Mouse (Mus musculus) liver, adult (tissue): ENCODE data around the gene Hacd3.

Experiments used
- GATA4 ChIP-seq: IDR thresholded peaks from 2 replicates; pipeline ENCODE4 v1.6.1; 2014; ENCODE audit warnings: mild to moderate bottlenecking, low read length; ENCODE audit not compliant: insufficient replicate concordance

The Hacd3 gene

DNA sequence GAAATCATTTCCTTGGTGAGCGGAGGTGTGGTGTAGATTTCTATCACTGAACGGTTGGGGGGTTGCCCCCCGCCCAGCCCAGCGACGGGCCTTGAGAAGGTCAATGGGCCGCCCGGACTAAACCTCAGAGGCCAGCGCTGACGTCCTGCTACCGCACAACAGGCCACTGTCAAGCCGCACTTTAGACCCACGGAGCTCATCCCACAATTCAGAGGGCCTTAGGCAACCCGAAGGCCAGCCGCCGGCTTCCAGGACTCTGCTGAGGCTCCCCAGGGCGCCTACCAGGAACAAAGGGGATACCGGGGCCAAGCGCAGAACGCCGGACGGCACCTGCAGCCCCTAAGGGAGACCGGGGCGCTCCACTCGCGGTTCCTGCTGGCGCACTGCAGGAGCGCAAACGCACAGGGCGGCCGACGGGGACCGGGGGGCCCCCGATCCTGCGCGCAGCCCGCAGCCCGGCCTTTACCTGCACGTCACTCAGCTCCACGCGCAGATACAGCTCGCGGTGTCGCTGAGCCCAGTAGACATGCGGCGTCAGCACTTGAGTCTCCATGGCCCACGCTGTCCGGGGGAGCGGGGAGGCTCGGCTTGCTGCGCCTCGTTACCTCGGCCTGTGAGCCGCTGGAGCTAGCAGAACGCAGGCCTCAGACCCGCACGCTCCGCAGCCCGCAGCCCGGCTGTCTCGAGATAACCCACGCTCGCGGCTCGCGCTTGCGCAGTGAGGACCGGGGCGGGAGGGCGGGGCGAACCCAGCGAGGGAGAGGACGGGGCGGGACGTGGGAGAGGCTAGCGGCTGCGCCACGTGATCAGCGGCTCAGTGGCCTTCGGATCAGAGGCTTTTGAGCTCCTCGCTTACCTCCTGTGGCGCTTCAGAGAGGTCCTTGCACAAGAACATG, at the start of gene Hacd3:
Gene Hacd3 (minus strand): TSS at position 703 of the 896 bp plus-strand sequence.
- TF ChIP-seq GATA4: peak; percentile 85; the same call in 1 of the 2 replicates

DNA sequence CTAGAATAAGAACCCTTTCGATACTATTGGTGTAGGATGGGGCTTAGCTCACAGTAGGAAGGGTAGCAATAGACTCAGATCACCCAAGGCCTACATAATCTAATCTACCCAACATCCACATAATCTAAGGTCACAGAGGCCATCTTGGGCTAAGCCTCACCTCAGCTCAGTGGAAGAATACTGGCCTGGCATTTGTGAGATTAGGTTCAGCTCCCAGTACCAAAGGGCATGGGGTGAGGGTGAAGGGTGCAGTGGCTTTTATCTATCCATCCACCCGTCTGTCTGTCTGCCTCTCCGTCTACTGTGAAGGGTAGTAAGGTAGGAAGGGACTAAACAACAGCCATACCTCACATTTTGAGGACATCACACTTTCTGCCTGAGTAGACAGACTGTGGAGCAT, 49.1 kb upstream of the Hacd3 start:
- TF ChIP-seq GATA4: no peak

DNA sequence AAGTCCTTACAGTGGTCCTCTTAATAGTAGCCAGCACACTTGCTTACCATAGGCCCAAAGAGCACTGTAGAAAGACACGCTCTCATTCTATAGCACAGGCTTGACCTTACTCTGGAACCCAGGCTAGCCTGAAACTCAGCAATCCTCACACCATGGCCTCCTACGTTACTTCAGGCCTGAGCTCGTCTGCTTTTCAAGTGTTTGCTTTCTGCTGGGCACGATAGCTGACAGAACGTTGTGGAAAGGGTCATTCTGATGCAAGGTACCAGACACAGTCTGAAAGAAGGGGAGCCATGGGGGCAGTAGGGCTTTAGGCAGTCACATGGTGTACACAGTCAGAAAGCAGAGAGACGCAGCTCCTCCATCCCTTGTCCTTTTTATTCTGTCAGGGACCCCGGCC, 42.8 kb upstream of the Hacd3 start:
- no peak for TF ChIP-seq GATA4

DNA sequence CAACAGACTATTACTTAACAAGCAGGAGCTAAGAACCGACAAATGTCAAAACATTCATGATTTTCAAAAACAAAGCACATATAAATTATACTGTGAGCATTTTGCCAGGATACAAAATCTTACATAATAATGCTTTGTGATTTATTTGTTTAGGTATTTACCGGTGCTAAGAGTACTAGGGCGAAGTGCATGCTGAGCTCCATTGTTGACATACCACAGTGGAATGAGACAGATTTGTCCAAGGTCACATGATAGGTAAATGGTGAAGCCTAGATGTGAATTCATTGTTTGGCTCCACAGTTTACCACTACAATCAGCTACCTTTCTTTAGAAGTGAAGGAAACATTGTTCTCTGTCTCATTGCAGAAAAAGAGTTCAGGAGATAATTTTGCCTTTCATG, 29.5 kb upstream of the Hacd3 start:
- TF ChIP-seq GATA4: no peak

DNA sequence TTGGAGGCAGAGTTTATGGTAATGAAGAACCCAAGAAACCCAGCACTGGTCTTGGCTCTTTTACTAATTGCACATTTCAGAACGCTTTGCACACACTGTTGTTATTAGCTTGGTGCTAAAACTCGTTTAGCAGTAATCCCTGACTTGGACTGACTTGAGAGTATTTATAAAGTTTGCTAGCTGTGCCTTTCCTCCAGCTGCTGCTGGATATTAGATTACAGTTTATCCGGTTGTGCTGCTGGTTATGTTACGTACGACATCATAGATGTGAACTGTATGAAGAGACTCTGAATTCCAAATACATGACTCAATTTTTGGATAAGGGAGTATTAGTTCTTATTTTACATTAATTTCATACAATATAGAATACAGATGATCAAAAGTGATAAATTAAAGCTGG, 27.9 kb upstream of the Hacd3 start:
- TF ChIP-seq GATA4: no peak

DNA sequence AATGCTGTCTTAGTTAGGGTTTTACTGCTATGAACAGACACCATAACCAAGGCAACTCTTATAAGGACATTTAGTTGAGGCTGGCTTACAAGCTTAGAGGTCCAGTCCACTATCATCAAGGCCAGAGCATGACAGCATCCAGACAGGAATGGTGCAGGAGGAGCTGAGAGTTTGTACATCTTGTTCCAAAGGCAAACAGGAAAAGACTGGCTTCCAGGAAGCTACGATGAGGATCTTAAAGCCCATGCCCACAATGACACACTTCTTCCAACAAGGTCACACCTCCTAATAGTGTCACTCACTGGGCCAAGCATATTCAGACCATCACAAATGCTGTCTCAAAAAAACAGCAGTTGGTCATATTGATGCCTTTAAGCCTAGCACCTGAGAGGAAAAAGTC, 25.5 kb upstream of the Hacd3 start:
- no peak for TF ChIP-seq GATA4

DNA sequence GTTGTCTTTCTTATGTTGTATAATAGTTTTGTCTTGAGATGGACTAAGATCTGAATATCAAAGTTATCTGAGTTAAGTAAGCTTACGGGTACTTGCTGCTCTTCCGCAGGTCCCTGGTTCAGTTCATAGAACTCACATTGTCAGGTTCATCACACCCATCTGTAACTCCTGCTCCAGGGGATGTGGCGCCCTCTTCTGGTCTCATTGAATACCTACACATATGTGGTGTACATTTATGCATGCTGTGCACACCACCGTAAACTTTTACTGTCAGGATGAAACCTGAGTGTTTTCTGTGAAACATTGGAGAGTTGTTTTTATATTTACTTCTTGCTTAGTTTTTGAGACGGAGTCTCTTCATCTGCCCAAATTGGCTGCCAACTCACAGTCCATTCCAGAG, 19.9 kb upstream of the Hacd3 start:
- no peak for TF ChIP-seq GATA4

DNA sequence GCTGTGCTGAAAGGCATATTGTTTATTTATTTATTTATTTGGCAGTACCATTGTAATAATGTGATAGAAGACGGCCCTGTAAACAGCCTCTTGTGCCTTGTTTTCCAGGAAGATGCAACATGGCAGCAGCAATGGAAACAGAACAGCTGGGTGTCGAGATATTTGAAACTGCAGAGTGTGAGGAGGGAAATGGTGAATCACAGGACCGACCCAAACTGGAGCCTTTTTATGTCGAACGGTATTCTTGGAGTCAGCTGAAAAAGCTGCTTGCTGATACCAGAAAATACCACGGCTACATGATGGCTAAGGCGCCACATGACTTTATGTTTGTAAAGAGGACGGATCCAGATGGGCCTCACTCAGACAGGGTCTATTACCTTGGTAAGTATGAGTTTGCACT, 15.4 kb upstream of the Hacd3 start:
- TF ChIP-seq GATA4: no peak

DNA sequence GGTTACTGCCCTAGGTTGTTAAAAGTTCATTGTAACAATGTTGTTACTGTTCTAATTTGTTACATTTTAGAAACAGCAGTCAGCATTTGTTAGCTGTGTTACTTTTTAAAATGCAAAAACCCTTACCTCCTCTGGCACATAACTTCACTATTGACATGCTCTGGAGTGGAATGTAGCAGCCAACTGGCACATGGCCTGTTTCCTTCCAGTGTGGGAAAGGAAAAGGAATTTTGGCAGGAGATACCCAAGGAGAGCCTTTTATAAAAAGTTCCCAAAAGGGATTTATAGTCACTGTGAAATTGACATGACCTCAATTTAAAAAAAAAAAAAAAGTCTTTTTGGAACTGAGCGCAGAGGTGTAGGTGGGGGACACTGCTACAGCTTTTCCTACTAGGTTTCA, 15.0 kb upstream of the Hacd3 start:
- no peak for TF ChIP-seq GATA4

DNA sequence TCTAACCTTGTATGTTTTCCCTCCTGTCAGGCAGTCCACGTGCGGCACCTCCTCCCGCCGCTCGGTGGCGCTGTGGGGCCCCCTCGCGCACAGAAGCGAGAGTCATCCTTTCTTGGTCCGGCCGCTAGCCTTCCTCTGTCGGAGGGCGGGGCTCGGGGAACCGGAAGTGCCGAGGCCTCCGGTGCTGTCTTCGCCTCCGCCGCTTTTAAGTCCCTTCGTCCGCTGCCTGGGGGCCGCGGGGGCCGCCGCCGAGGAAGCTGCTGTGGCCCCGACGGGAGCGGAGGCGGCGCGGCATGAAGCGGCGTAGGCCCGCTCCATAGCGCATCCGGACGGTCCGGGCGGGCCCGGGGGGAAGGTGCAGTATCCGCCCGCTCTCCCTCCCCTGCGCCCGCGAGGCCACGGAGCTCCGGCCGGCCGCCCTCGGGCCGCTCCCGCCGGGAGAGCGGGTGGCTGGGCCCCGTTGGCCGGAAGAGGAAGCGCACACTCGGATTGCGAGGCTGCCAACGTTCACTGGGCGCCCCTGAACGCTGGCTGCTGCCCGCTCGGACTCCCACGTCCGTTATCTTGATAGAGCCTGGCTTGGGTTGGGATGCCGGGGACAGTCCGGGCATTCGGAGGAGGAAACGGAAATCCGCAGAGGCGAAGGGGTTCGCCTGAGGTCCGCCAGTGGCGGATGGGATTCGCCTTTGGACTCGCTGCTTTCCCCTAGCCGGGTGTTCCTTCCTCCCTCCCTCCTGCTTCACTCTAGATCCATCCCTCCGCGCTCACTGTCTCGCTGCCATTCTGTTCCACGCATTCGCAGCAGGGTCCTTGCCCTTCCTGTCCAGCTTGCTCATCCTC, 11.0 kb upstream of the Hacd3 start, which contains the start of gene Dpp8:
Gene Dpp8 (plus strand): TSS at position 146 of the 840 bp plus-strand sequence.
- TF ChIP-seq GATA4: peak; percentile 91; the same call in 1 of the 2 replicates

DNA sequence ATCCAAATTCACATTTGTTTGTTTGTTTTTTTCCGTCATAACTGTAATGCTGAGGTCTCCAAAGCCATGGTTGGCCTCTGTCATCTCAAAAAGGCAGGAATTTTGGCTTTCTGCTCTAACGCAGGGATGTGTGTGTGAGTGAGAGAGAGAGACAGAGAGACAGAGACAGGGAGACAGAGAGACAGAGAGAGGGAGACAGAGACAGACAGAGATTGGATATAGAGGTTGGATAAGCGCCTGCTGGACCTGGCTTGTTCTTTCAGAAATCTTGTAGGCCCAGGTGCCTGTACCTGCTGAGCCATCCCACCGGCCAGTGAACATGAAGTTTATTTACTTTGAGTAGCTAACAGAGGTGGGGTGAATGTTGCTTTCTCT, 10.4 kb upstream of the Hacd3 start:
- TF ChIP-seq GATA4: no peak

DNA sequence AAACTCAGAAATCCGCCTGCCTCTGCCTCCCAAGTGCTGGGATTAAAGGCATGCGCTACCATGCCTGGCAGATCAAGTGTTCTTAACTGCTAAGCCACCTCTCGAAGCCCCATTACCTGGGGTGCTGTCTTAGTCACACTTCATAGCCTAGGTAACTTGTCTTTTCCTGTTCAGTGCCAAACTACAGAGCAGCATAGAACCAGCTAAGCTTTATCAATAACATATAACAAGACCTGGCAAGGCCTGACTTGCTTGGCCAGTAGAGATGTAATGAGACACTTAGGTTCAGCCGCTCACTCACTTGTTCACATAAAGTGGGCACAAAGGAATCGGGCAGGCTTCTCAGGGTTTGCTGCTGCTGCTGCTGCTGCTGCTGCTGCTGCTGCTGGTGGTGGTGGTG, 6.8 kb upstream of the Hacd3 start:
- no peak for TF ChIP-seq GATA4

DNA sequence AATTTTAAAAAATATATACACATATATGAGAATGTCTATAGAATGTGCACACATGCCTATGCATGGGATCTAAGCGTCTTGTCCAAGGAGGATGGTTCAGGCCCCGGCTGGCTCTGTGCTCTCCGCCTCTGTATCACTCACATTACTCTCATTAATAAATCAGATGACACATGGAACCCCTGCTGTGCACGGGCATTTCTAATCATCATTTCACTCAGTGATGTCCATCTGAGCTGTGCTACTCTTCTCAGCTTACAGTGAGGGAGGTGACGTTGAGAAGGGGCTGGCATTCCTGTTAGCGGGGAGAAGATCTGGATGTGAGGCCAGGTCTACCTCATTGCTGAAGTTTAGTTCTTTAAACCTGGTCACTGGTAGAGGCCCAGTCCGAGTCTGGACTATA, 5.7 kb upstream of the Hacd3 start:
- TF ChIP-seq GATA4: no peak

DNA sequence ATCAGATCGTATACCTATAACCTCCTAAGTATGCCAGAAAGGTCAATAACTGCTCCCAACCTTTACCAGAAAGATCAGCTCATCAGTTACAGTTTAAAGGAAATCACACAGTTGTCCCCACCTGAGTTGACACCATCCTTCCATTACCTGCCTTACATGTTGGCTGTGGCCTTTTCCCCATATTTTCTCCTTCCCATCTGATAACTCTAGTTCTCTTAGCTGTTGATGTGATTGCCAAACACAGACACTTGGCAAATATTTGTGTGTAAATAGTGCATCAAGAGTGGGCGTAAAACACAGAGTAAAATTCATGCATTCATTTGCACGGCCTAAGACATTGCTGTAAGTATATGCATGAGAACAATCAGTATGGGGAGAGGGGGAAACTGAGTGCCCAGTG, 2.0 kb upstream of the Hacd3 start:
- TF ChIP-seq GATA4: peak; percentile 96

DNA sequence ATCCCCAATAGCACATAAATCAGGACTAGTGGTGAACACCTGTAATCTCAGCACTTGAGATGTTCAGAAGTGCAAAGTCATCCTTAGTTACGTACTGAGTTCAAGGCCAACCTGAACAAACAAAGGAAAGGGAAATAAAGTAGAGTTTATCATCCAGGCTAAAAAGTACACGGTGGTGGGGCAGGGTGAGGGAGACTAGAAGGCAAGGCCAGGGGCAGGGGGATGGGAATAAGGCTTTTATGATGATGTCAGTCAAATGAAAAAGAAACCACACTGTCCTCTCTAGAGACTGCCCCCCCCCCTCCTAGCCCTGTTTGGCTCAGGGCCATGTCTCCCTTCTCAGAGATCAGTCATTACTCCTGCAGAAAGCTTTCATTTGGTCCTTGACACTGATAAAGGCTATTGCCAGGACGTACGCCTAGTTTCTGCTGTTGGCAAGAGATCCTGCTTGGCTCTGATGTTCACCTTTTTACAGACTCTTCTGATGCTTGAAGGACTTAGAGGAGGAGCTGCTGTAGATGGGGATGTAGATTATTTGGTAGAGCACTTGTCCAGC, 1.2 kb upstream of the Hacd3 start:
- no peak for TF ChIP-seq GATA4
